Mouse (Mus musculus): Measurements from ENCODE around the gene Rsph3b.
"Not testable (repeated sequence)": the region's sequence is repeated elsewhere in the genome, so short reads cannot be mapped to it uniquely, and the experiment has no call there.

Gene Rsph3b

GRCm38 (mm10) chr17:6947984-6948768, at the start of gene Rsph3b:
Gene Rsph3b (minus strand): TSS chr17:6948682.
- DNase-seq (ENCODE audit: low read depth, low spot score): peak; percentile 68

DNA sequence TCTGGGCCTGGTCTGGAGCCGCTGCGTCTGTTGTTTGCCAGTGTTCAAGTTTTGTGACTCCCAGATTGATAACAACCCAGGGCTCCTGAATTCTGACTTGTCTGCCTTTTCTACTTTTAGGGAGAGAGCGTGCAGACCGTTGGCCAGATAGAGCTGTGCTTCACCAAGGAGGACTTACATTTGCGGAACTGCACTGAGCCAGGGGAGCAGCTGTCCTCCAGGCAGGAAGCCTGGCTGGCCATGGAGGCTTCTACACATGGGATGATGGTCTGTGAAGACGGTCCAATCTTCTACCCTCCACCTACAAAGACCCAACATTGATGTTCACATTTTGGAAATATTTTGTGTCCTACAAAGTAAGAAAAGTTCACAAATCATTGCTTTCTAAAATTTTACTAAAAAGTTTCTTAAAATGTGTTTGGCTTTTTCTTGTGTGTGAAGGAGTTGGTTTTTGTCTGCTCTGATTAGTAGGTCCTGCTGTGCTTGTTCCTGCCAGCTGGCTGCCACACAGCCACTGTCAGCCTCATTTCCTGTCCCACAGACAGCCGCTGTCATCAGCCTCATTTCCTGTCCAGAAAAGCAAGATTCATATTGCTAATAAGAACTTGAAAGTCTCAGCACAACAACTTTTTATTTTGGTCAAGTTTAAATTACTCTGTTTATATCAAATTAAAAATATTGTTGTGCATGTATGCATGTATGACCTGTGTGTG, 49.5 kb upstream of the Rsph3b start:
- not testable (repeated sequence) for DNase-seq (ENCODE audit: low read depth, low spot score)

DNA sequence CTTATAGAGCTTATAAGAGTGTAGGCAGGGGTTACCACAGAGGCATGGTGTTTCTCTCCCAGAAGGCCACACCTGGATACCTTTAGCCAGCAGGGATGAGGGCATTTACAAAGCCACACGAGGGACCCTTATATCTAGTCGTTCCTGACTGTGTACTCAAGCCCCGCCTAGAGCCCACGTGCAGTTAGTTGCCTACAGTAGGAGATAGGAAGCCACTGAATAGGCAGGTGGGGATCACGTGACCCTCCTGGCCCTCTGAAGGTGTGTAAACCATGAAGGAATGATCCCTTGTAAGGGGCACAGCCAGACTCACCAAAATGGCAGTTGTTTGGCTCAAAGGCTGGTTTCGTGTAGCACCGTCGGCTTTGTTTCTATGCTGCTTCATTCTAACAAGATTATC, 48.3 kb upstream of the Rsph3b start:
- not testable (repeated sequence) for DNase-seq (ENCODE audit: low read depth, low spot score)

GRCm38 (mm10) chr17:6995504-6995903, 47.0 kb upstream of the Rsph3b start:
- DNase-seq (ENCODE audit: low read depth, low spot score): not testable (repeated sequence)

DNA sequence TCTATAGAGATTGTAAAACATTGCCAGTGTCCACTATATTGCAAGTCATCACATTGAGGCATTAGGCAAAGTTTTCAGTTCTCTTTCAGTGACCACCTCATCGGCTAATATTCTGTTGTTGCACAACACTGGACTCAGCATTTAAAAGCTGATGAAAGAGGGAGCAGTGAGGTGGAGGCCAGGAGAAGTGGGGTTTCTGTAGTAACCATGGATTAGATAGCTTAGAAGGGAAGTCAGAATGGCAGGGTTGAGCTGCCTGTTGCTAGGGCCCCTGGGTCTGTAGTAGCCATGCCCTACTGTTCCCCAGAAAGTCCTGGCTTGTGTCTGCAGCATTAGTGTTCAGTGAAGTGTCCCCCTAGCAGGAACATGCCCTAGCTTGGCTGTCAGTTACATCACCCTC, 37.6 kb upstream of the Rsph3b start:
- not testable (repeated sequence) for DNase-seq (ENCODE audit: low read depth, low spot score)

- not testable (repeated sequence) for DNase-seq (ENCODE audit: low read depth, low spot score)
Measured at GRCm38 (mm10) chr17:6980144-6980543, 31.7 kb upstream of the Rsph3b start.

GRCm38 (mm10) chr17:6979380-6979779, 30.9 kb upstream of the Rsph3b start:
- DNase-seq (ENCODE audit: low read depth, low spot score): peak; percentile 17

GRCm38 (mm10) chr17:6978287-6979248, 30.1 kb upstream of the Rsph3b start, which contains the start of gene Gm49721:
Gene Gm49721 (plus strand): TSS chr17:6978904.
- DNase-seq (ENCODE audit: low read depth, low spot score): peak; percentile 60

GRCm38 (mm10) chr17:6974985-6975384, 26.5 kb upstream of the Rsph3b start:
- not testable (repeated sequence) for DNase-seq (ENCODE audit: low read depth, low spot score)

GRCm38 (mm10) chr17:6972836-6973396, 24.4 kb upstream of the Rsph3b start:
- DNase-seq (ENCODE audit: low read depth, low spot score): not testable (repeated sequence)

GRCm38 (mm10) chr17:6971238-6971637, 22.8 kb upstream of the Rsph3b start:
- not testable (repeated sequence) for DNase-seq (ENCODE audit: low read depth, low spot score)

GRCm38 (mm10) chr17:6970334-6970733, 21.9 kb upstream of the Rsph3b start, which contains the start of gene Rnaset2b:
Gene Rnaset2b (plus strand): TSS chr17:6970634.
- DNase-seq (ENCODE audit: low read depth, low spot score): not testable (repeated sequence)

DNA sequence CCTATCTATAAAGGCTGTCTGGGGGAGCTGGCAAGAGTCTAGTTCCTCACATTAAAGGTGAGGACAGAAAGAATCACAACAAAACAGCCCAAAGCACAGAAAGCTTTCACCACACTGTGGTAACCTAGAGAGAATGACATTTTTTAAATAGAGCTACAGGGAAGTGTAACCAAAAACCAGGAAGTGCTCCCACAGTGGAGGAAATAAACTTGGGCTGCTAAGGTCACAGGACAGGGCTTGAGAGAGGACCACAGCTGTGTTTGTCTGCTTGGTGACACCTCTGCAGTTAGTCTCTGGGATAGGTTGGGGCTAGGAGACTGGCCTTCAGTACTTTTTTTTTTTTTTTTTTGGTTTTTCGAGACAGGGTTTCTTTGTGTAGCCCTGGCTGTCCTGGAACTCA, 19.2 kb upstream of the Rsph3b start:
- not testable (repeated sequence) for DNase-seq (ENCODE audit: low read depth, low spot score)

- DNase-seq (ENCODE audit: low read depth, low spot score): peak; percentile 67
Measured at GRCm38 (mm10) chr17:6965364-6965763, 16.9 kb upstream of the Rsph3b start.

- DNase-seq (ENCODE audit: low read depth, low spot score): not testable (repeated sequence)
Measured at GRCm38 (mm10) chr17:6962936-6963335, 14.5 kb upstream of the Rsph3b start.

DNA sequence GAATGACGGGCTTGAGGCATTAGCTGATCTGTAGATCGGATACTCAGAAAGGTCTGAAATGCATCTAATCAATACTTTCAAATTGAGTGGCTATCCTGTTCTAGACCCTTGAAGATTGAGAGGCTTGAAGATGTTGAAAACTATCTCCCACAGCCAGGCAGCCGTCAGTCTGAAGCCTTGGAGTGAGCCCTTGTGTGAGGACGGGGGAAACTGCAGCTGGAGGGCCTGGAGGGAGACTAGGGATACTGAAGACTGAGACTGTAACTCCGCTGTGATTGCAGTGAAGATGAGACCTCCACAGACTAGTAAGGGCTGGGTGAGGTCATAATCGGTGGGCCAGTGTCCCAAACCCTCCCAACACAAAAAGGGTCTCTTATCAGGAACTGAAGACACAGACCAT, 13.9 kb upstream of the Rsph3b start:
- DNase-seq (ENCODE audit: low read depth, low spot score): not testable (repeated sequence)

DNA sequence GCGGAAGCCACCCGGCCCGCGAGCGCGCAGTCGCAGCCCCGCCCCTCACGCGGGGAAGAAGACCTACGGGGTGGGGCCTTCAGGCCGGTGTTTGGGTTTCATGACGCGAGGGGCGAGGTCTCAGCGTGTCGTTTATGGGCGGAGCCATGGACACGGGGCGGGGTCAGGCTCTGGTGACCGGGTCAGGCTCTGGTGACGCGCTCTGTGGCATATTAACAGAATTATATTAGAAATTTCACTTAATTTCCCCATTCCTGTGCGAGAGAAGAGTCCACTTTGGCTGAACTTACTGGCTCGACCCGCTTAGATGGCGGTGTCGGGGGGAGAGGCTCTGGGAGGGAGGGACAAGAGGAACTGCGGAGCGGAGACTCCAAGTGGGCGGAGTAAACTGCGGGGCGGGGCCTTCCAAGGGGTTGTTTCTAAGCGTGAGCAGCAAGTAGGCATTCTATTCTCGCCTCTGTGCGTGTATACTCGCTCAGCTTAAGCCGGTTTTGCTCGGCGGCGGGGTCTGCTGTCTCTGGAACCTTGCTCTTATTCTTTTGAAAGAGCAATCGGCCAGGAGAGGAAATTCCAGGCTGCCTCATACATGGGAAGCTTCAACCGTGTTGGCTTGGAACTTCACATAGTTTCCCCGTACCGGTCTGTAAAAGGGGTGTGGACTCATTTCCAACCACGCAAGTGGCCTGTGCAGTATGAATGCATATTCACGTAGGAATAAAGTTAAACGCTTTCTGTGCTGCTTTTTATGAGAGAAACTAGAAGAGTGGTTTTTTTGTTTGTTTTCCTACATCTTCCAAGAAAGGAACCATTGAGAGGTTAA, 12.9 kb upstream of the Rsph3b start:
- DNase-seq (ENCODE audit: low read depth, low spot score): peak; percentile 42

DNA sequence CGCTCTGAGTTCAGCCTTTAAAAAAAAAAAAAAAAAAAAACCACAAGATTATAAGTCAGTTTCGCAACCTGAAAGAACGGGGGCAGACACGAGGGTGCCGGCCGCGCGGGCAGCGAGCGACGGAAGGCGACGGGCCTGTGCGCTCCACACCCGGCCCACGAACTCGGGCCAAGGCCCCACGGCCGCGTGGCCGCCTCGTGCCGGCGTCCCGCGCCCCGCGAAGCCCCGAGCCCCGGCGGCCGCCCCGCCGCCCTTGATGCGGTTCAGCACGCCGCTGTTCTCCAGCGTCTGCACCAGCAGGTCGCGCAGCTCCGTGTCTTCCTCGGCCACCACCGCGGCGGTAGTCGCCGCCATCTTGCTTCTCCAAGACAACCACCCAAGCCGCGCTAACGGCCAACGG, 12.3 kb upstream of the Rsph3b start, which contains the start of gene Tagap1:
Gene Tagap1, minus strand, starts transcription at position 381 of the 400 bp plus-strand sequence.
- peak; percentile 56 for DNase-seq (ENCODE audit: low read depth, low spot score)

- not testable (repeated sequence) for DNase-seq (ENCODE audit: low read depth, low spot score)
Measured at GRCm38 (mm10) chr17:6960349-6960748, 11.9 kb upstream of the Rsph3b start.
